Mouse (Mus musculus): Measurements from ENCODE around the gene Tle2. TPM values are rescaled to one million over a fixed set of nuclear protein-coding genes. Genes with fewer than 3 reads are reported as not detected.

The Tle2 gene
- polyA plus RNA-seq, 1 experiment, result 18.9 TPM

- no peak for TF ChIP-seq GATA1 (IDR thresholded peaks at IDR 0.05; ENCODE audit: borderline replicate concordance, low read length)
- TF ChIP-seq FLI1 (IDR thresholded peaks at IDR 0.05; ENCODE audit: low read length), result no peak
- Histone ChIP-seq H3K4me1 (peaks cover 37% of the 10 kb centered on the region), H3K27me3 (replicated peaks) (peaks cover 3% of the 10 kb centered on the region), H3K9me3 (no peaks in the 10 kb centered on the region), H3K4me3 (replicated peaks) (no peak overlapping the region), H3K36me3 (replicated peaks; ENCODE audit: low read length) (peaks cover 44% of the 10 kb centered on the region)
Observed at GRCm38 (mm10) chr10:81619976-81620375, 45.6 kb downstream of the Tle2 start.

- H3K27me3 ChIP-seq (replicated peaks), result peaks cover 2% of the 10 kb centered on the region
- H3K4me3 ChIP-seq (replicated peaks), result no peak overlapping the region
- no peaks in the 10 kb centered on the region for H3K9me3 ChIP-seq
- peaks cover 52% of the 10 kb centered on the region for H3K36me3 ChIP-seq (replicated peaks; ENCODE audit: low read length)
- TF ChIP-seq FLI1 (IDR thresholded peaks at IDR 0.05; ENCODE audit: low read length) (no peak), GATA1 (IDR thresholded peaks at IDR 0.05; ENCODE audit: borderline replicate concordance, low read length) (no peak)
- peaks cover 35% of the 10 kb centered on the region for H3K4me1 ChIP-seq
Observed at GRCm38 (mm10) chr10:81620786-81621185, 46.4 kb downstream of the Tle2 start.

- Histone ChIP-seq H3K9me3 (no peaks in the 10 kb centered on the region), H3K36me3 (replicated peaks; ENCODE audit: low read length) (peaks cover 58% of the 10 kb centered on the region), H3K4me3 (replicated peaks) (no peak overlapping the region), H3K27me3 (replicated peaks) (no peaks in the 10 kb centered on the region), H3K4me1 (peaks cover 52% of the 10 kb centered on the region)
- no peak for TF ChIP-seq FLI1 (IDR thresholded peaks at IDR 0.05; ENCODE audit: low read length)
- no peak for TF ChIP-seq GATA1 (IDR thresholded peaks at IDR 0.05; ENCODE audit: borderline replicate concordance, low read length)
Observed at GRCm38 (mm10) chr10:81623441-81623840, 49.1 kb downstream of the Tle2 start.

- H3K4me1 ChIP-seq, result peaks cover 52% of the 10 kb centered on the region
Observed at GRCm38 (mm10) chr10:81626101-81626993, 52.0 kb downstream of the Tle2 start.

GRCm38 (mm10) chr10:81626994-81627835 lies 52.9 kb downstream of the Tle2 start, which contains the start of gene Sirt6:
Gene Sirt6, minus strand, starts transcription at chr10:81627797.
- peaks cover 40% of the 10 kb centered on the region for H3K36me3 ChIP-seq (replicated peaks; ENCODE audit: low read length)
- no peaks in the 10 kb centered on the region for H3K27me3 ChIP-seq (replicated peaks)
- peaks cover 53% of the 10 kb centered on the region for H3K4me1 ChIP-seq
- TF ChIP-seq FLI1 (IDR thresholded peaks at IDR 0.05; ENCODE audit: low read length), result peak; percentile 99
- no peak for TF ChIP-seq GATA1 (IDR thresholded peaks at IDR 0.05; ENCODE audit: borderline replicate concordance, low read length)
- H3K9me3 ChIP-seq, result no peaks in the 10 kb centered on the region
- peak within 1 kb of the TSS; percentile 96 for H3K4me3 ChIP-seq (replicated peaks)

More at GRCm38 (mm10) chr10:81626101-81626993, 52.0 kb downstream of the Tle2 start:
- peaks cover 49% of the 10 kb centered on the region for H3K36me3 ChIP-seq (replicated peaks; ENCODE audit: low read length)
- no peaks in the 10 kb centered on the region for H3K9me3 ChIP-seq
- H3K4me3 ChIP-seq (replicated peaks), result peak overlapping the region; percentile 96
- TF ChIP-seq GATA1 (IDR thresholded peaks at IDR 0.05; ENCODE audit: borderline replicate concordance, low read length), result no peak
- no peak for TF ChIP-seq FLI1 (IDR thresholded peaks at IDR 0.05; ENCODE audit: low read length)
- H3K27me3 ChIP-seq (replicated peaks), result no peaks in the 10 kb centered on the region

GRCm38 (mm10) chr10:81627836-81628220 lies 53.5 kb downstream of the Tle2 start:
- Histone ChIP-seq H3K9me3 (no peaks in the 10 kb centered on the region), H3K27me3 (replicated peaks) (no peaks in the 10 kb centered on the region), H3K4me3 (replicated peaks) (peak overlapping the region; percentile 96), H3K4me1 (peaks cover 56% of the 10 kb centered on the region), H3K36me3 (replicated peaks; ENCODE audit: low read length) (peaks cover 34% of the 10 kb centered on the region)
- TF ChIP-seq FLI1 (IDR thresholded peaks at IDR 0.05; ENCODE audit: low read length), result no peak
- no peak for TF ChIP-seq GATA1 (IDR thresholded peaks at IDR 0.05; ENCODE audit: borderline replicate concordance, low read length)

- TF ChIP-seq GATA1 (IDR thresholded peaks at IDR 0.05; ENCODE audit: borderline replicate concordance, low read length), result no peak
- TF ChIP-seq FLI1 (IDR thresholded peaks at IDR 0.05; ENCODE audit: low read length), result no peak
- peaks cover 30% of the 10 kb centered on the region for H3K36me3 ChIP-seq (replicated peaks; ENCODE audit: low read length)
- peak within 1 kb of the TSS; percentile 96 for H3K4me3 ChIP-seq (replicated peaks)
- no peaks in the 10 kb centered on the region for H3K27me3 ChIP-seq (replicated peaks)
- H3K4me1 ChIP-seq, result peaks cover 61% of the 10 kb centered on the region
- H3K9me3 ChIP-seq, result no peaks in the 10 kb centered on the region
Observed at GRCm38 (mm10) chr10:81628390-81628789, 54.0 kb downstream of the Tle2 start, which contains the start of gene Ankrd24. Gene Ankrd24, plus strand, starts transcription at chr10:81628540.

- no peak for TF ChIP-seq GATA1 (IDR thresholded peaks at IDR 0.05; ENCODE audit: borderline replicate concordance, low read length)
- peaks cover 62% of the 10 kb centered on the region for H3K4me1 ChIP-seq
Observed at GRCm38 (mm10) chr10:81633253-81634099, 59.1 kb downstream of the Tle2 start.

GRCm38 (mm10) chr10:81636338-81636737 lies 62.0 kb downstream of the Tle2 start:
- no peak for TF ChIP-seq FLI1 (IDR thresholded peaks at IDR 0.05; ENCODE audit: low read length)
- no peak for TF ChIP-seq GATA1 (IDR thresholded peaks at IDR 0.05; ENCODE audit: borderline replicate concordance, low read length)
- peaks cover 64% of the 10 kb centered on the region for H3K4me1 ChIP-seq
- no peaks in the 10 kb centered on the region for H3K9me3 ChIP-seq
- H3K36me3 ChIP-seq (replicated peaks; ENCODE audit: low read length), result peaks cover 27% of the 10 kb centered on the region
- H3K27me3 ChIP-seq (replicated peaks), result peaks cover 1% of the 10 kb centered on the region
- peak overlapping the region; percentile 50 for H3K4me3 ChIP-seq (replicated peaks)

More at GRCm38 (mm10) chr10:81633253-81634099, 59.1 kb downstream of the Tle2 start:
- H3K36me3 ChIP-seq (replicated peaks; ENCODE audit: low read length), result peaks cover 5% of the 10 kb centered on the region
- H3K4me3 ChIP-seq (replicated peaks), result peak overlapping the region; percentile 95
- peaks cover 1% of the 10 kb centered on the region for H3K27me3 ChIP-seq (replicated peaks)
- H3K9me3 ChIP-seq, result no peaks in the 10 kb centered on the region
